Mouse (Mus musculus) thymus, postnatal 0 days (tissue): ENCODE results near the gene Nhlrc3. TPM values are rescaled to one million over a fixed set of nuclear protein-coding genes. Genes with fewer than 3 reads are reported as not detected.

Experiments
- polyA plus RNA-seq: library from polyadenylated mRNA; unstranded; fragments of >200 nt; fragmentation: Nextera tagmentation; extraction: Ambion mirVana; gene quantifications from 2 replicates; pipeline ENCODE4 v1.2.1, GENCODE M21; 2015

The Nhlrc3 gene
- polyA plus RNA-seq, 1 experiment from 2014 or later: 6.3 TPM

Other genes starting within 250 kb of the Nhlrc3 start
- gene Proser1, start 334 bp upstream of the Nhlrc3 start, polyA plus RNA-seq: 12.3 and 19.1 TPM in 2 replicates
- gene Stoml3, start 25.3 kb upstream of the Nhlrc3 start, polyA plus RNA-seq: not detected in 2 replicates
- gene Frem2, start 194.0 kb upstream of the Nhlrc3 start, polyA plus RNA-seq: 2.5 and 2.6 TPM in 2 replicates